Mouse (Mus musculus) adipocyte (in vitro differentiated cells): ENCODE results near the gene Uvrag.

ENCODE experiments used
- DNase-seq: peaks from one replicate; pipeline ENCODE4 v3.0.0-alpha.2; 2016; ENCODE audit warnings: low spot score

The Uvrag gene

GRCm38 (mm10) chr7:99164873-99165410 is 24.0 kb upstream of the Uvrag start:
- DNase-seq, result no peak

- DNase-seq, result no peak
These were observed 21.5 kb upstream of the Uvrag start for GRCm38 (mm10) chr7:99162462-99162861.

GRCm38 (mm10) chr7:99161961-99162360 is 21.0 kb upstream of the Uvrag start:
- DNase-seq, result no peak

- DNase-seq, result peak; percentile 61
These were observed 20.6 kb upstream of the Uvrag start for GRCm38 (mm10) chr7:99161529-99161928.

GRCm38 (mm10) chr7:99160995-99161394 is 20.1 kb upstream of the Uvrag start:
- no peak for DNase-seq

- no peak for DNase-seq
These were observed 18.5 kb upstream of the Uvrag start for GRCm38 (mm10) chr7:99159446-99159845.

GRCm38 (mm10) chr7:99158904-99159303 is 18.0 kb upstream of the Uvrag start:
- no peak for DNase-seq

- DNase-seq, result no peak
These were observed 17.1 kb upstream of the Uvrag start for GRCm38 (mm10) chr7:99158011-99158410.

- no peak for DNase-seq
These were observed 15.8 kb upstream of the Uvrag start for GRCm38 (mm10) chr7:99156737-99157136.

- DNase-seq, result peak; percentile 42
These were observed 14.7 kb upstream of the Uvrag start for GRCm38 (mm10) chr7:99155311-99156289.

GRCm38 (mm10) chr7:99154648-99155151 is 13.8 kb upstream of the Uvrag start:
- DNase-seq, result no peak

GRCm38 (mm10) chr7:99153686-99154202 is 12.8 kb upstream of the Uvrag start:
- DNase-seq, result no peak

GRCm38 (mm10) chr7:99152756-99153155 is 11.8 kb upstream of the Uvrag start:
- no peak for DNase-seq

GRCm38 (mm10) chr7:99151342-99151741 is 10.4 kb upstream of the Uvrag start:
- DNase-seq, result peak; percentile 98

GRCm38 (mm10) chr7:99149017-99149416 is 8.1 kb upstream of the Uvrag start:
- no peak for DNase-seq

- no peak for DNase-seq
These were observed 6.6 kb upstream of the Uvrag start for GRCm38 (mm10) chr7:99147494-99147893.

GRCm38 (mm10) chr7:99146906-99147305 is 6.0 kb upstream of the Uvrag start:
- DNase-seq, result no peak

GRCm38 (mm10) chr7:99146011-99146410 is 5.1 kb upstream of the Uvrag start:
- DNase-seq, result peak; percentile 47

GRCm38 (mm10) chr7:99144616-99145015 is 3.7 kb upstream of the Uvrag start:
- no peak for DNase-seq

GRCm38 (mm10) chr7:99143244-99143643 is 2.3 kb upstream of the Uvrag start:
- peak; percentile 53 for DNase-seq

GRCm38 (mm10) chr7:99141919-99142606 is 1.1 kb upstream of the Uvrag start:
- no peak for DNase-seq

- peak; percentile 29 for DNase-seq
These were observed 430 bp downstream of the Uvrag start for GRCm38 (mm10) chr7:99140511-99140910.
